Mouse (Mus musculus) heart, postnatal 0 days (tissue): Measurements from ENCODE around the gene Sorcs2. TPM values are rescaled to one million over a fixed set of nuclear protein-coding genes. Genes with fewer than 3 reads are reported as not detected.

Experiments used
- ATAC-seq: fragments of 200-750 bp; cut with Nextera tagmentation; 2 replicates; pipeline ENCODE4 v1.8.0; 2017; ENCODE audit warnings: low read depth, moderate number of reproducible peaks, moderate library complexity; ENCODE audit not compliant: insufficient read depth
- DNase-seq: peaks from one replicate; pipeline ENCODE4 v3.0.0-alpha.2; 2016; ENCODE audit warnings: low spot score
- H3K27ac ChIP-seq: fragments of 300-500 bp; sonication (generic); 2 replicates; pipeline ENCODE4 v1.5.1; 2014; ENCODE audit warnings: low read depth, mild to moderate bottlenecking
- H3K27me3 ChIP-seq: fragments of 300-500 bp; sonication (generic); 2 replicates; pipeline ENCODE4 v1.6.1; 2014; ENCODE audit warnings: low read length, mixed read lengths; ENCODE audit not compliant: control insufficient read depth, insufficient read depth
- H3K36me3 ChIP-seq: fragments of 300-500 bp; sonication (generic); replicated peaks from 2 replicates; pipeline ENCODE4 v1.6.1; 2014; ENCODE audit warnings: low read length, mixed read lengths; ENCODE audit not compliant: control insufficient read depth, insufficient read depth
- H3K4me1 ChIP-seq: fragments of 300-500 bp; sonication (generic); 2 replicates; pipeline ENCODE4 v1.6.1; 2014; ENCODE audit warnings: antibody characterized with exemption; ENCODE audit not compliant: control insufficient read depth, insufficient read depth
- H3K4me2 ChIP-seq: fragments of 300-500 bp; sonication (generic); 2 replicates; pipeline ENCODE4 v1.6.1; 2014; ENCODE audit warnings: low read depth, mild to moderate bottlenecking, low read length, moderate library complexity
- H3K4me3 ChIP-seq: fragments of 300-500 bp; sonication (generic); 2 replicates; pipeline ENCODE4 v1.5.1; 2014; ENCODE audit warnings: low read depth, low read length
- H3K9ac ChIP-seq: fragments of 300-500 bp; sonication (generic); replicated peaks from 2 replicates; pipeline ENCODE4 v1.6.1; 2014; ENCODE audit warnings: low read depth, low read length, mixed read lengths
- H3K9me3 ChIP-seq: fragments of 300-500 bp; sonication (generic); replicated peaks from 2 replicates; pipeline ENCODE4 v1.6.1; 2016; ENCODE audit warnings: low read length; ENCODE audit not compliant: control insufficient read depth
- CTCF ChIP-seq: IDR thresholded peaks from 2 replicates; pipeline ENCODE4 v1.5.1; 2016; ENCODE audit warnings: antibody characterized with exemption, control low read depth, low read depth
- EP300 ChIP-seq: IDR thresholded peaks from 2 replicates; pipeline ENCODE4 v1.6.1; 2016; ENCODE audit warnings: antibody characterized with exemption, low read depth
- WGBS: fragments of 180-500 bp; shearing (Covaris S2); extraction: QIAGEN DNeasy Blood & Tissue Kit; methylation state at CpG from one replicate; pipeline ENCODE4 v1.1.7; 2014; 5-methylcytosine and 5-hydroxymethylcytosine counted together
- polyA plus RNA-seq: library from polyadenylated mRNA; unstranded; fragments of >200 nt; fragmentation: Nextera tagmentation; extraction: Ambion mirVana; gene quantifications from 2 replicates; pipeline ENCODE4 v1.2.1, GENCODE M21; 2015
- total RNA-seq: library from RNA; depleted of rRNA; stranded (reverse); fragments of >200 nt; gene quantifications from 2 replicates; pipeline ENCODE4 v1.2.3, GENCODE M21; 2014; ENCODE audit warnings: low replicate concordance

Gene Sorcs2
- total and polyA plus RNA-seq, 2 experiments from 2014 or later = 3.7 to 32.6 TPM

DNA sequence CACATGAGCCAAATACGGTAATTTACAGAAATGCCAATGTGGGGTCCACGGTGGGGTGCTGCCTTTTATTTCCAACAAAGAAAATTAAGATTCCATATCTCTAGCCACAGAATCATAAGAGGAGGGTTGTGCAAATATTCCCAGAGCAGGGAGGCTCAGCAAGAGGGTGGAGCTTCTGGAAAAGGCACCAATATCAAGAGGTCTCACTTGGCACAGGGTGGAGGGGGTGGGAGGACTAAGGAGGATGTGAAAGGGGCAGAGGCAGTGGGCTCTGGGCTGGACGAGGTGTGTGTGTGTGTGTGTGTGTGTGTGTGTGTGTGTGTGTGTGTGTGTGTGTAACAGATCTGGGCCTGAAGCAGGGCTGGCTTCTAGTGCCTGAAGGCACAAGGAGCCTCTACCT lies 297.5 kb downstream of the Sorcs2 start:
- H3K4me2 ChIP-seq = no peak overlapping the region
- H3K36me3 ChIP-seq = no peaks in the 10 kb centered on the region
- H3K27me3 ChIP-seq = no peaks in the 10 kb centered on the region
- peaks cover 9% of the 10 kb centered on the region for H3K4me1 ChIP-seq
- H3K27ac ChIP-seq = no peak overlapping the region
- no peak overlapping the region for H3K4me3 ChIP-seq
- 0 out of 2 replicates have a peak, but pooled peaks cover 5% of the 10 kb centered on the region for H3K9me3 ChIP-seq
- WGBS = 75% methylated on average over 3 of the region's 3 CpGs
- DNase-seq (no peak), ATAC-seq (no peak)
- no peak overlapping the region for H3K9ac ChIP-seq
- no peak for TF ChIP-seq CTCF
- no peak for TF ChIP-seq EP300

DNA sequence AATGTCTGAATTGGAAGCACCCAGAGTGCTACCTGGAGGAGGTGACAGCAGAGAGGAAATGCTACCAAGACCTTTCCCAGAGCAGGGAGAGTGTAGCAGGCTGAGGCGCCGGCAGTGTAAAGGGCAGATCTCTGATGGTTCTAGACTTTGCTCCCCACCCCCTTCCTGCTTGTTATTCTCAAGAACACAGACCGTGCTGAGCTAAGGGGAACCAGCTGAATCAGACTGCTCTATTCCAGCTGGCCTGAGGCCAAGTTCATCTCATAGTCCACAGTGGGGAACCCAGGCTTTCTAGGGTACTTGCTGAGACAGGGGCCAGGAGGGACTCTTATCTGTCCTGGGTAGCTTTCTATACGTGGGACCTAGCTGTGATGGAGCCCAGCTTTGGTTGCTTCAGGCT lies 298.3 kb downstream of the Sorcs2 start:
- Histone ChIP-seq H3K4me3 (no peak overlapping the region), H3K9me3 (0 out of 2 replicates have a peak, but pooled peaks cover 5% of the 10 kb centered on the region), H3K4me2 (no peak overlapping the region), H3K36me3 (no peaks in the 10 kb centered on the region), H3K4me1 (peaks cover 9% of the 10 kb centered on the region), H3K27ac (no peak overlapping the region), H3K27me3 (no peaks in the 10 kb centered on the region), H3K9ac (no peak overlapping the region)
- TF ChIP-seq CTCF (no peak), EP300 (no peak)
- 31% methylated on average over 4 of the region's 4 CpGs for WGBS
- DNase-seq = no peak
- no peak for ATAC-seq

DNA sequence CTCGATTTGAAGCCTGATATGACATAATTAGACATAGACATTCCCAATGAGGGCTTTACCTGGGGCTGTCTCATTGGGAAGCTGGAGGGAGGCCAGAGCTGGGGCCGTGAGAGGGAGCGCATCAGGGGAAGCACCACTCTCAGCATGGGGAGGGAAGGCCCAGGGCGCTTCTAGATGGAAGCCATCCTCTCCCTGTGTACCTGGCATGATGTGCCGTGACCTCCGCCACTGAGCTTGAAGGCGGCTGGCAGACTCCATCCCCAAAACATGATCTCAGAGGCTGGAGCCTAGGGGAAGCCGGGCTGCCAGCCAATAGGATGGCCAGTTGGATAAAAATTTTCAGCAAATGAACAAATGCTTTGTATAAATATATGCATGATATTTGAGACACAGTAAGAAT lies 301.9 kb downstream of the Sorcs2 start:
- Histone ChIP-seq H3K27ac (no peak overlapping the region), H3K9me3 (no peaks in the 10 kb centered on the region), H3K4me1 (peaks cover 9% of the 10 kb centered on the region), H3K36me3 (no peaks in the 10 kb centered on the region), H3K9ac (no peak overlapping the region), H3K4me3 (no peak overlapping the region), H3K4me2 (no peak overlapping the region), H3K27me3 (no peaks in the 10 kb centered on the region)
- ATAC-seq (no peak), DNase-seq (no peak)
- no peak for TF ChIP-seq CTCF
- WGBS = 74% methylated on average over 8 of the region's 8 CpGs

DNA sequence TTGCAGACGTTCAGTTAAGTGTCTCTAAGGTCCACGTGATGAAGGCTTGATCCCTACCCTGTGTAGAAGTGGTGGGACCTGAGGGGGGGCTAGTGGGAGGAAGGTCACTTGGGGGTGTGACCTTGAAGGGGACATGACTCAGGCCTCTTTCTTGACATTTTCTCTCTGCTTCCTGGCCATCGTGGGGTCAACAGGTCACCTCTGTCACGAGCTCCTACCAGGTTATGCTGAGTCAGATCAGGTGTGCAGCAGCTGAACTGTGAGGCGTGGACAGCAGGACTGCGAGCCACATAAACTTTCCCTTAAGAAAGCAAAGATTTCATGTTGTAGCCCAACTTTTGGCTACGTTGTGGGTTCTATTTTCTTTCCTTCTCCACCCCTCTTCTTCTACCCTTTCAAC lies 307.9 kb downstream of the Sorcs2 start:
- peak overlapping the region; percentile 70; the same call in 1 of the 2 replicates for H3K27ac ChIP-seq
- H3K4me1 ChIP-seq = peaks cover 14% of the 10 kb centered on the region
- 62% methylated on average over 7 of the region's 7 CpGs for WGBS
- DNase-seq (no peak), ATAC-seq (no peak)
- H3K9ac ChIP-seq = no peak overlapping the region
- TF ChIP-seq EP300 = no peak
- TF ChIP-seq CTCF = no peak
- no peaks in the 10 kb centered on the region for H3K27me3 ChIP-seq
- no peaks in the 10 kb centered on the region for H3K9me3 ChIP-seq
- no peaks in the 10 kb centered on the region for H3K36me3 ChIP-seq
- H3K4me3 ChIP-seq = no peak overlapping the region
- no peak overlapping the region for H3K4me2 ChIP-seq

DNA sequence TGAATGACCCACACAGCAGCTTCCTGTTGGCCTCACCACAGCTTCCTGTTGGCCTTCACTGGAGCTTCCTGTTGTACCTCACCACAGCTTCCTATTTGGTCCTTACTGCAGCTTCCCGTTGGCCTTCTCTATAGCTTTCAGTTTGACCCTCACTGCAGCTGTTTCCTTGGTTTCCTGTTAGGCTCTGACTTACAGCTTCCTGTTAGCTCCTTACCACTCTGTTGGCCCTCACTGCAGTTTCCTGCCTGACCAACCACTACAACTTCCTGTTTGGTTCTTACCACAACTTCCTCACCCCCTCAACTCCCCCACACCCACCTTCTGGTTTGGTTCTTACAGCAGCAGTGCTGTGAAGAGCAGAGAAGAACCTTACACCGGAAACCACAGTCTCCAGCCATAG lies 308.7 kb downstream of the Sorcs2 start:
- Histone ChIP-seq H3K4me3 (no peak overlapping the region), H3K4me1 (peaks cover 22% of the 10 kb centered on the region), H3K9me3 (no peaks in the 10 kb centered on the region), H3K27ac (peak overlapping the region; percentile 70), H3K9ac (no peak overlapping the region), H3K36me3 (no peaks in the 10 kb centered on the region), H3K4me2 (no peak overlapping the region), H3K27me3 (no peaks in the 10 kb centered on the region)
- ATAC-seq = 0 out of 2 replicates have a peak, but pooled peaks have one; percentile 29
- TF ChIP-seq EP300 (no peak), CTCF (no peak)
- DNase-seq = peak; percentile 24
- WGBS = 66% methylated on average over 2 of the region's 2 CpGs

DNA sequence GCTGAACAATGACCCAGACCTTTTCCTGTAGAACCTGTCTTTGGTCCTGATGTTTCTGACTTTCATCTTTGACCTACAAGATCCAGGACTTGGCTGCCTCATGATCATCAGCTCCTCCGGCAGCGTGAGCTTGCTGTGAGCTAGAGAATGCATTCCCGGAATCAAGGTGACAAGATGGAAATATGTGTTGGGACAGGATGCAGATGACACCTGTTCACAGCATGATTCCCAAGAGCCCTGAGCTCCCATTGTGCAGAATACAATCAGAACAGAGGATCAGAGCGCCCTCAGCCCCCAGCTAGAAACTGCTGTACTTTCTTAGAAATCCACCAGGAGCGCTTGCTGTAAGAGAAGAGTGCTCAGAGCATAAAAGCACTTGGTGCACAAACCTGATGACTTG lies 311.0 kb downstream of the Sorcs2 start:
- H3K4me1 ChIP-seq = peaks cover 32% of the 10 kb centered on the region
- H3K36me3 ChIP-seq = no peaks in the 10 kb centered on the region
- ATAC-seq = no peak
- no peak for TF ChIP-seq CTCF
- TF ChIP-seq EP300 = no peak
- no peaks in the 10 kb centered on the region for H3K27me3 ChIP-seq
- H3K4me3 ChIP-seq = no peak overlapping the region
- no peak overlapping the region for H3K4me2 ChIP-seq
- no peak overlapping the region for H3K9ac ChIP-seq
- WGBS = 90% methylated on average over 5 of the region's 5 CpGs
- no peak for DNase-seq
- no peak overlapping the region for H3K27ac ChIP-seq
- H3K9me3 ChIP-seq = no peaks in the 10 kb centered on the region
